Mouse (Mus musculus) gastrocnemius, postnatal 36 days (tissue): Measurements from ENCODE around the gene Tcte2. TPM values are rescaled to one million over a fixed set of nuclear protein-coding genes. Genes with fewer than 3 reads are reported as not detected.
"Not testable (repeated sequence)": the region's sequence is repeated elsewhere in the genome, so short reads cannot be mapped to it uniquely, and the experiment has no call there.

Experiments used
- DNase-seq, 2 experiments: peaks; one replicate each; pipeline ENCODE4 v3.0.0; 2022
- intact Hi-C: fragments of 180-260 bp; cut with DNase I; formaldehyde crosslinking; loops from one replicate; pipeline ENCODE4 v1.15.1; 2025
- total RNA-seq, 2 experiments: library from RNA; stranded (reverse); gene quantifications; 2 replicates each; pipeline ENCODE4 v1.2.3; 2021

Gene Tcte2
- total RNA-seq, 2 experiments from 2014 or later, result 0.48 to 1.5 TPM

DNA sequence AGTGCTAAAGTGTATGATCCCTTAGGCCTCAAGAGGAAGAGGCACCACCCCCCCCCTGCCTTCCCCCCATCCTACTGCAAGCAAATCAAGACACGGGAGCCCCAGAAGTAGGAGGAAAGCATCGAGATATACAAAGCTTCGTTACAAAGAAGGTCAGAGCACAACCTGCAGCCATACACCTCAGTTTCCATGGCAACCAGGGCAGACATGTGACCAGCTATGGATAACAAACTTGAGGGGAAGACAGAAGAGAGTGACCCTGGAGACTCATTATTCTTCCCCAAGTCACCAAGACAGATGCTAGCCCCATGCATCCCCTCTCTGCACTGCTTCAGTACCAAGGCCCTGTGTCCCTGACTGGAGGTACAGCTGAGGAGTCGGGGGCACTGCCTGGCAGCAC lies 74.5 kb downstream of the Tcte2 start:
- intact Hi-C loops, result no loop called here
- no peak for DNase-seq

DNA sequence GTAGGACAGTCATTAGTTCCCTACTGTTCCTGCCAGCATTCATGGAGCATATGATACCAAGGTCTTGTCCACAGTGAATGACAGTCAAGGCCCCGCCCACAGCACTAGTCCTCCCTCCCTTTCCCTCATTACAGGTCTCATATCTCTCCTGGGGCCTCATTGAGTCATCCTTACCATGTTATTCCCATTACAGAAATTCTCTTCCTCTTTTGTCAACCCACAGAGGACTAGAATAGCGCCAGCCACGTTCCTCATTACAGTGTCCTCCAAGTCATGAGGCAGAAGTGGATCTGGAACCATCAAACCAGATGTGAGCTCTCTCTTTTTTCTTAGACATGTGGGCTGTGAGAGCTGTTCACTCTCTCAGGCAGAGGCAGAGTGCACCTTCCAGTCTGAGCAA lies 76.0 kb downstream of the Tcte2 start:
- intact Hi-C loops, result no loop called here
- no peak for DNase-seq

DNA sequence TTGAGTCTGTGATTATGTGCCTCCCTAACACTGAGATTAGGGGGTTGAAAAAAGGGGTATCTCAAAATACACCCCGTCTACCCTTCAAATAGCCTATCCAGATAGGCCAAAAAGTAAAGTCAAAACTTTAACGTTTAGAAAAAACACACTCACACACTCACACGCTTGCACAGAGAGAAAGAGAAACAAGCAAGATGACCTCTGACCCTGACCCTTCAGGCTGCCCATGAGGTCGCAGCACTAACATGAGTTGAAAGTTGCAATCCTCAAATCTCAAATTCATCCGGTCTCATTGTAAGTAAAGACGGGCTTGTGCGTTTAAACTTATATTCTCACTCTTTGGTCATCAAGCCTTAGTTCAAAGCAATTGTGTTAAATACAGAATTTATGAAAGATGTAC lies 77.4 kb downstream of the Tcte2 start:
- no peak for DNase-seq
- intact Hi-C loops, result loop anchor here (5.0 kb wide), 1 partner anchor 73 kb away; no protein-coding TSS in a partner anchor

DNA sequence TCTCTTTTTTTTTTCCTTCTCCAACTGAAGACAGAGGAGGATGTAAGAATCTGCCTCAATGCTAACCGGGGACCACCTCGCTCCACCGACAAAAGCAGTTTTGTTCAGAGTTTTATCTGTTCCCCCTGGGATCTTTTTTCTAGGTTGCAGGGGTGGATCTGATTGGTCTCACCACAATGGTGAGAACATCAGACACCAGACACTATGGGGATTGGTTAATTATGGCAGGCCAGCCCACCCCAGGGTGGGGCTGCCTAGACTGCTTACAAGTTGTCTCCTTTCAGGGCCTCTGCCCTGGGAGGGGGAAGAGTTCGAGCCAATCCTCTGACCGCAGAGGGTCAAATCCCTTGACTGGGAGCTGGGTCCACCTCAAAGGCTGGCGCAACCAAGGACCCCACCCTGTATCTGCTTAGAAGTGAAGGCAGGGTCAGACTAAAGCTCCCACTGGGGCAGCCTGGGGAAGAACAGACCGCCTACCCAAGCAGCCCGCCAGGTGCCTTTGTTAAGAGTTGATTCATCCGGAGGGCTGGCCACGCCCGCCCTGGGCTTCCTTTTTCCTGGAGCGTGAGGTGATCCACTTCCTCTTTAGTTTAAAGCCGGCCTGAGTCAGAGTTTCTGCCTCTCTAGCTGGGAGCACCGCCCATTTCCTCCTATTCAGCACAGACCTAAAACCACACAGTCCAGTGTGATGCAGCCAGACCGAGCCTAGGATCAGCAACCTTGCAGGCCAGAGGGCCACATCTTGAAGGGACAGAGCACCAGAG lies 78.0 kb downstream of the Tcte2 start:
- intact Hi-C loops, result loop anchor here (5.0 kb wide), 1 partner anchor 74 kb away; no protein-coding TSS in a partner anchor
- DNase-seq, result peak; percentile 70 to 71

DNA sequence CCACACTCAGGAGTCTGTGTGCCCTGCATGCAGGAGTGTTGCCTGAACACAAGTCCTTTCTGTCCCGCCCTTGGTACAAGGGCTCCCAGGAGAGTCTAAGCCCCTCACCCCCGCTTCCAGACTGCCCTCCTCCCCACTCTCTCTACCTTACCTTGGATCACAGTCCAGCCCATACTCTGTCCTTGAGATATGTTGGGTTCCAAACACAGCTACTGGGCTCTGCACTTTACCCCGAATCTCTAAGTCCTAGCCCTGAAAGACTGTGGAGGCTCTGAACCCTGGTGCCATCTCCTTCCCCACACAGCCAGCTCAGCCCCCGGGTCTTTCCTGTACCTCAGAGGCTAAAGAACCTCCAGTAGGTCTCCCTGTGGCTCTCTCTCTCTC lies 78.6 kb downstream of the Tcte2 start:
- DNase-seq, result no peak
- intact Hi-C loops, result loop anchor here (5.0 kb wide), 1 partner anchor 74 kb away; no protein-coding TSS in a partner anchor

DNA sequence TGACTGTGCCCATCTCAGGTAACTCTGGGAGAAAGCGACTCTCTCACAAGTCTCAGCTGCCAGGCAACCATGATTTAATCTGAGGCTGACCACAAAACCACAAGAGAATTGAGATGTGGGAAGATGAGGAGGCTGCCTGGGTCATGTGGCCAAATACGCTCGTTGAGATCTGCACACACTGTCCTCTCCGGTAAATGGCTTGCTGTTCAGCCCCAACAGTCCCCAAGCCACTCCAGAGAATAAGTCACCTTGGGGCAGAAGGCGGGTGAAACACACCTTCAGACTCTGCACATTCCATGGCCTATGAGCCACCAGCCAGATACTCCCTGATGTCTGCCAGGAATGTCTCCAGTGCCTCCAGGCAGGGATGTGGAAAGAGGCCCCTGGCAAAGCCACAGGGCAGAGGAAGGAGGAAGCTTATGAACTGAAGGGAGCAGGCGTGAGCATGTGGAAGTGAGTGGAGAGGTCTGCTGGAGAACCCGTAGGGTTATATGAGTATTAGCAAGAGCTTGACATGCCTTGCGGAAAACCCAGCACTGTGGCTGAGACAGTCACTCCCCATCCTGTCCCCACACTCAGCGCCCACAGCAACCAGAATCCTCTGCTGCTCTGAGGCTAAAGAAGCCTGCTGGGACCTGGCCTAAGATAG lies 79.1 kb downstream of the Tcte2 start:
- intact Hi-C loops, result loop anchor here (5.0 kb wide), 1 partner anchor 75 kb away; no protein-coding TSS in a partner anchor
- DNase-seq, result no peak

DNA sequence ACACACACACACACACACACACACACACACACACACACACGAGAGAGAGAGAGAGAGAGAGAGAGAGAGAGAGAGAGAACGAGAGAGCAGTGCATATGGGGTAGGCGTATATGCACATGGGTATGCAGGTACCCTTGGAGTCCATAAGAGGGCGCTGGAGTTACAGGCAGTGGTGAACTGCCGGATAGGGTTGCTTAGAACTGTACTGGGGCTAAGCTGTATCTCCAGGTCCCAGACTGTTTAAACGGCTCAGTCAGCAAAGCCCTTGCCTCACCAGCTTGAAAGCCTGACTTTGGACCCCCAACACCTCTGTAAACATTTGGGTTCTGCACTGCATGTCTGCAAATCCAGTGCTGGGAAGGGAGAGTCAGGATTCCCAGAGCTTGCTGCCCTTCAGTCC lies 79.9 kb downstream of the Tcte2 start:
- intact Hi-C loops, result loop anchor here (5.0 kb wide), 1 partner anchor 76 kb away; no protein-coding TSS in a partner anchor
- no peak for DNase-seq

- intact Hi-C loops, result loop anchor here (5.0 kb wide), 1 partner anchor 76 kb away; no protein-coding TSS in a partner anchor
- no peak for DNase-seq
Measured at GRCm38 (mm10) chr17:13681126-13681525, 80.5 kb downstream of the Tcte2 start.

DNA sequence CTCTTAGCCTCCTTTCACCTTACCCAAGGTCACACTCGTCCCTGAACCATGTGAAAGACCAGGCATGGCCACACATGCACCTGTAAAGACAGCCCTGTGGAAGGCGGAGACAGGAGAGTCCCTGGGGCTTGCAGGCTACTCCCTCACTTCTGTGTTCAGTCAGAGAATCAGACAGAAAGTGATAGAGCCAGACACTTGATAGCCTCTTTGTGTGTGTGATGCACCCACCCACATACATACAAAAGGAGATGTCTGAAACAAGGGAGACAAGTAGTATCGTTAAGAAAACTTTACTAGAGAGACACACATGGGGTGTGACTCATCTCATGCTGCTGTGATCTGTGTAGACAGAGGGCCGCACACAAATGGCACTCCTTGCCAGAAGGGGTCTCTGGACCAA lies 81.3 kb downstream of the Tcte2 start:
- intact Hi-C loops, result loop anchor here (5.0 kb wide), 1 partner anchor 77 kb away; no protein-coding TSS in a partner anchor
- DNase-seq, result no peak

DNA sequence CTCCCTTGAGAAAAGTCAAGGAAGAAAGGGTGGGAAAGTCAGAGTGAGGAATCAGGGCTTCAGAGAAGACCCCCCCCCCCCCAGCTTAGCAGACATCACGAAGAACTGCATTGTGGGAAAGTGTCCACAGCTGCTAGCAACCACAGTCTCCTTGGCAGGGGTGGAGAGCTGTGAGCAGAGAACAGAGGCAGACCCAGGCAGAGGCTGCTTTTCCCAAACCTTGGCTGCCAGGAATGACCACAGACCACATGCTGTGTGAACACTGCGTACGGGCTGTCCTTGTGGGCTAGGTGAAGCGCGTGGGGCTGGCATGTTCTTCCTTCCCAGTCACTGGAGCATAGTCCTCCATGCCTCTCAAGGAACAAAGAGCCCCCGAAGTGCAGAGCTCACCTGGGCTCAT lies 81.9 kb downstream of the Tcte2 start:
- no peak for DNase-seq
- intact Hi-C loops, result loop anchor here (5.0 kb wide), 1 partner anchor 78 kb away; no protein-coding TSS in a partner anchor

DNA sequence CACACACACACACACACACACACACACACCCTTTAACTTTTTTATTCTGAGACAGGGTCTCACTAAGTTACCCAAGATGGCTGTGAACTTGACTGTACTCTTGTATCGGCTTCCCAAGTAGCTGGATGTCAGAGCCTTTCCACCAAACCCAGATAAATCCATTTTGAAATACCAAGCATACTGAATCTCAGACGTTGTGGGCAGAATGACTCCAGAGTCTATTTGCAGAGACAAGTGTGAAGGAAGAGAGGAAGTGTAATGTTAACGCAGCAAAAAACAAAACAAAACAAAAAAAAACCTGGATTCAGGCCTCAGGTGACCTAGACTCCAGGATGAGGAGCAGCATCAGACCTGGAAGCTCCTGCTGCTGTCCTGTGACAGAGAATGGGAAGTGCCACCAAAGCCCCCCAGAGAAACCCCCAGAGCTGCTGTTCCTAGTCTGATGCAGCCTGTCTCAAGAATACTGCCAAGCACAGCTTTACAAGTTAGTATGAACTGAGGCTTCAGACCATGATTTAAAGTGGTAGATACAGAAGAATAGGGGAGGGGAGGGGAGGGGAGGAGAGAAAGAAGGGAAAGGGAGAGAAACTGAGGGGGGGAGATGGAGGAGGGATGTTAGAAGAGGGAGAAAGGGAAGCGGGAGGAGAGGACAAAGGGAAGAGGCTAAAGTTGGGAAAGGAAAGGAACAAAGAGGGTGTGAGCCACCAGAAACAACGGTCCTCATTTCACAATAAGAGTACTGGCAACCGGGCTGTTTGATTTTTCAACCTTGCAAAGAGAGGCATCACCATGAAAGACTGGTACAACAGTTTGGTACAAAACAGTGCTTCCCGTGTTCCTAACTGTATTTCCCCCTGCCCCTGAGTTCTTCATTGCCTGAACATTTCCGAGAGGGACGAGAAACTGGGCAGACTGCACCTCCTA lies 84.1 kb downstream of the Tcte2 start:
- intact Hi-C loops, result no loop called here
- DNase-seq, result no peak

GRCm38 (mm10) chr17:13676099-13676498 lies 85.5 kb downstream of the Tcte2 start:
- DNase-seq, intact Hi-C loops: not testable (repeated sequence)

GRCm38 (mm10) chr17:13675630-13676029 lies 86.0 kb downstream of the Tcte2 start:
- intact Hi-C loops, result no loop called here
- DNase-seq, result no peak

GRCm38 (mm10) chr17:13674695-13675306 lies 86.8 kb downstream of the Tcte2 start:
- no peak for DNase-seq
- intact Hi-C loops, result no loop called here

DNA sequence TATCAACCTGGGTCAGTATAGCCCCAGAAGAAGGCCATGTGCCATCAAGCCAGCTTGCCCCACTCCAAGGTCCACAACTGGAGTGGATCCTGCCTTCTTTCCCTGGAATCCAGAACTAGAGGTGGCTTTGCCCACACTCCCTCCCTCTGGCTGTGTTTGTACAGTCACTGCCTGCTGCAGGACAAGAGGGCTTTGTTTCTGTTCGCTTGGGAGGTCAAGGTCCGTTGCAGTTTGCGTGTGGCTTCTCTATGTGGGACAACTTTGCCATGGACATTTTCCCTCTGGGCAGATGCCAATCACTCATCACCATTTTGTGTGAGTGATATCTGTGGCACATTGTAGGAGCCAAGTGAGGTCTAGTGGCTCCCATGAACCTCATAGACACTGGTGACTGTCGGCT lies 89.9 kb downstream of the Tcte2 start:
- no peak for DNase-seq
- intact Hi-C loops, result no loop called here

DNA sequence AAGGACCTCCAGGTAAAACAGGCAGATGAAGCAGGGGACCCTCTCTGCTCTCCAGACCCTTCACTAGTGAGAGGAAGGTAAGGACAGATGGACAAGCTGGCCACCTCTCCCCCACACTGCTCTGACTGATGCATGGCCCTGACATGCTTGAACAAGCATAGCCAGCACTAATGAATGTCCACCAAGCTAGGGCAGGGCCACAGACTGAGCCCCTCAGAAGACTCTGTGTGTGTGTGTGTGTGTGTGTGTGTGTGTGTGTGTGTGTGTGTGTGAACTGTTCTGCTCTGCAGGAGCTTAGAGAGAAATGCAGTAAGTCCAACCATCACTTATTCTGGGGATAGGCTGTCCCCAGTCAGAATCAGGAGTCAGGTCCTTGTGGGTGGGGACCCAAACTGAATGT lies 91.4 kb downstream of the Tcte2 start:
- DNase-seq, result no peak
- intact Hi-C loops, result no loop called here

GRCm38 (mm10) chr17:13669206-13669605 lies 92.4 kb downstream of the Tcte2 start:
- DNase-seq, result no peak
- intact Hi-C loops, result no loop called here

DNA sequence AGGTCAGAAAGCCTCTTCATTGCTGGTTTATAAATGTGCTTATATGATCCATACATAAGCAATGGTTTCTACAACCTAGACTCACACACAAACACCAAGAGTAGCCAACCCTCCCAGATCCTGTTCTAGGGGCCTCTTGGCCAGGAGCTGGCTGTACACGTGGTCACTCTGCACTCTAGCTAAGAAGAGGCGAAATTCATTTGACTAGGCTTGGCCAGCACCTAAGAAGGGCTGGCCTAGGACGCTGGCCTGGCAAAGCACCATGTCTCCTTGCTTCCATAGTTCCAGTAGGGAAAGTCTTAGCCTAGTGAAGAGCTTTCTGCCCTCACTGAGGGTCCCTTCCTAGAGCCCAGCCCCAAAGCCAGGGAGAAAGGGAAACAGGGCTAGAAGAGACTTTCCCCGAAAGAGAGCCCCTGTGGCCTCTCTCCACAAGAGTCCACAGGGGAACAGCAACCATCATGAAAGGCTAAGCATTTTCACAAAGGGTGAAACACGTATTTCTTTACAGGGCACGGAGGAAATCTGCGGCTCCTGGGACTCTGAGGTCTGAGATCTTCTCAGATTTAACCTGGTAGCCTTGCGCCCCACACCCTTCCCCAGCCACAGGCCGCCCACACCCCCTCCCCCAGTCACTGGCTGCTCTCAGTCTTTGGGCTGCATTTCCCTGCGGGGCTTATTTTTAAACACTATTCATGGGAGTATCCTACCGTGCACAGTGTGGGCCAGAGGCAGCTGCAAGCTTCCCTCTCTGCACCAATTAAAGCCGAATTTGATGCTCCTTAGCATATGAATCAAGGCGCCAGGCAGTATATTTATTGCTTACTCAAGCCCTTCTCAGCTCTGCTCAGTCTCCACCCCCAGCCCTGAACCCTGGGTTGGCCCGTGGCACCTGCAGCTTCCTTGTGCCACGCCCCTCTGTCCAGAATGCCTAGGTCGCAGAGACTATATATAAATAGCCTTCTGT lies 93.3 kb downstream of the Tcte2 start:
- no peak for DNase-seq
- intact Hi-C loops, result no loop called here

GRCm38 (mm10) chr17:13667006-13667405 lies 94.6 kb downstream of the Tcte2 start:
- intact Hi-C loops, result no loop called here
- DNase-seq, result no peak
